Mouse (Mus musculus) CH12.LX (cell line): ENCODE results near the gene Arhgef18.

Experiments
- BHLHE40 ChIP-seq: IDR thresholded peaks from 2 replicates; pipeline ENCODE4 v1.6.1; 2011; ENCODE audit warnings: mild to moderate bottlenecking, low read depth, low read length, improper control_type of control experiment
- POLR2AphosphoS2 ChIP-seq: IDR thresholded peaks from 2 replicates; pipeline ENCODE4 v1.6.1; 2011; ENCODE audit warnings: low read depth, low read length, improper control_type of control experiment
- TBP ChIP-seq: conservative IDR thresholded peaks from 2 replicates; pipeline ENCODE4 v1.6.1; 2011; ENCODE audit warnings: low read depth, low read length, improper control_type of control experiment
- USF1 ChIP-seq: IDR thresholded peaks from 2 replicates; pipeline ENCODE4 v1.6.1; 2014; ENCODE audit warnings: low read depth, mild to moderate bottlenecking, inconsistent platforms, low read length, improper control_type of control experiment

- TF ChIP-seq TBP (no peak), BHLHE40 (no peak), POLR2AphosphoS2 (no peak), USF1 (no peak)
Measured at GRCm38 (mm10) chr8:3412816-3413215, 20.0 kb downstream of the Arhgef18 start.
